Mouse (Mus musculus): ENCODE data around the gene Cbln4. TPM values are rescaled to one million over a fixed set of nuclear protein-coding genes. Genes with fewer than 3 reads are reported as not detected.

Gene Cbln4
- total RNA-seq (2017), result not detected in 2 replicates

DNA sequence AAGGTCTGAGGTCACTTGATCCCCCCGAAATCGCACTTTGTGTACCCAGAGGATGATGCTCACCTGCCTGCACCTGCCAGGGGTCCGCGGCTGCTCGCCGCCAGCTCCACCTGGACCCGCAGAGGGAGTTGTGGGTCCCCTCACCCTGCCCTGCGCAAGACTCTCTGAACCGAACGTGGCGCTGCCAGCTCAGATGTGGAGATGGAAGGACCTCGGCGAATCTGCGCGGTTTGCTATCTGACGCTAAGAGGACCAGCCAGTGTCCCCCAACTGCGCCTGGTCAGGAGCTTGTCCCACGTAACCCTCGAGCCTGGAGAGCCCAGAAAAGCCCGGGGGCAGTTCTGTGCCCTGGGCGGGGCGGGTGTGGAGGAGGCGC is at the start of gene Cbln4:
Gene Cbln4 (minus strand): TSS at position 232 of the 376 bp plus-strand sequence.
- no peak for ATAC-seq (ENCODE audit: extremely low read depth, insufficient number of reproducible peaks, low FRiP score, poor library complexity, severe bottlenecking)

GRCm38 (mm10) chr2:172078596-172078995 is 35.3 kb upstream of the Cbln4 start:
- no peak for ATAC-seq (ENCODE audit: extremely low read depth, insufficient number of reproducible peaks, low FRiP score, poor library complexity, severe bottlenecking)

DNA sequence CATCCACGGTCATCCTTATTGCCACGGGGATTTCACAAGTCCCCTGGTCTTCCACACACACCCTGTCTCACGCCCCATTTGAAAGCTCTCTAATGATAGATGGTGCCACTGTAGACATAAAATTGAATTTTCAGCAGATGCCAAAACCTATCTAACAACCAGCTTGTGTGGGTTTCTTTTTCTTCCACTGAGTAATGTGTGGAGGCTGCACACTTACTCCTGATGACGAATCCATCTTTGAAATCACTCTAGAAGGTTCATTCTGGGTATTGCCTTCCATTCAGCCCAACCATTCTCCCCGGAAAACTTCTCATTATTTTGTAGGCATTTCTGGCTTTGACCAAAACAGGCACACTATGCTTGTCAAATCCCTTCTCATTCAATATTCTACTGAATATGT is 33.0 kb upstream of the Cbln4 start:
- no peak for ATAC-seq (ENCODE audit: extremely low read depth, insufficient number of reproducible peaks, low FRiP score, poor library complexity, severe bottlenecking)

GRCm38 (mm10) chr2:172062876-172063275 is 19.6 kb upstream of the Cbln4 start:
- ATAC-seq (ENCODE audit: extremely low read depth, insufficient number of reproducible peaks, low FRiP score, poor library complexity, severe bottlenecking), result no peak

GRCm38 (mm10) chr2:172059747-172060146 is 16.5 kb upstream of the Cbln4 start:
- ATAC-seq (ENCODE audit: extremely low read depth, insufficient number of reproducible peaks, low FRiP score, poor library complexity, severe bottlenecking), result no peak

GRCm38 (mm10) chr2:172058936-172059665 is 15.8 kb upstream of the Cbln4 start:
- ATAC-seq (ENCODE audit: extremely low read depth, insufficient number of reproducible peaks, low FRiP score, poor library complexity, severe bottlenecking), result no peak

GRCm38 (mm10) chr2:172046002-172046401 is 2.7 kb upstream of the Cbln4 start:
- no peak for ATAC-seq (ENCODE audit: extremely low read depth, insufficient number of reproducible peaks, low FRiP score, poor library complexity, severe bottlenecking)

DNA sequence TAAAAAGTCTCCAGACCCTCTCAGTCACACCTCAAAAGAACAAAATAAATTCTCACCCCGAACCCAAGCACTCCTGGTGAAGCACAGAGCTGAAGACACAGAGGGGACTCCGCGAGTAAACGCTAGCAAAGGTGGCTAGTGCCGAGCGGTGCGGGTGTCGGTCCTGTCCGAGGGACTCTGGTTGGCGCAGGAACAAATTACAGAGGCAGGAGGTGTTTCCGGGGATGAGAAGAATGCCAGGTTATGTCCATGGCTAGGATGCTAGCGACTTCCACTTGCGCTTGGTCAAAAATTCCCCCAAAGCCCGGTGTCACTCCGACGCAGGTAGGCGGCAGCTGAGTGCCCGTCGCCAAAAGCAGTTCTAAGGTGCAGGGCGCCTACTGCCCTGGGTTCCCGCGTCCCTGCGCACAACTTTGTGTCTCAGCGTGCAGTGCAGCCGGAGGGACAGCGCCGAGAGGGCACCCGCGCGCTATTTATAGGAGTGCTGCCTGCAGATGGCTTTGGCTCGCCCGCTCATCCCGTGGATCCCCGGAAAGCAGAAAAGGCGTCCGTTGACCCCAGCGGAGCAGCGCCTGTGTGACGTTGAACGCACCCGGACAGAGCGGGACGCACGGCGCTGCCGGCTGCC is 545 bp downstream of the Cbln4 start:
- no peak for ATAC-seq (ENCODE audit: extremely low read depth, insufficient number of reproducible peaks, low FRiP score, poor library complexity, severe bottlenecking)

GRCm38 (mm10) chr2:172042125-172042524 is 1.1 kb downstream of the Cbln4 start:
- no peak for ATAC-seq (ENCODE audit: extremely low read depth, insufficient number of reproducible peaks, low FRiP score, poor library complexity, severe bottlenecking)

- ATAC-seq (ENCODE audit: extremely low read depth, insufficient number of reproducible peaks, low FRiP score, poor library complexity, severe bottlenecking), result no peak
Measured at GRCm38 (mm10) chr2:172040859-172041258, 2.4 kb downstream of the Cbln4 start.

GRCm38 (mm10) chr2:172039601-172040000 is 3.7 kb downstream of the Cbln4 start:
- ATAC-seq (ENCODE audit: extremely low read depth, insufficient number of reproducible peaks, low FRiP score, poor library complexity, severe bottlenecking), result no peak

- no peak for ATAC-seq (ENCODE audit: extremely low read depth, insufficient number of reproducible peaks, low FRiP score, poor library complexity, severe bottlenecking)
Measured at GRCm38 (mm10) chr2:172034281-172034680, 9.0 kb downstream of the Cbln4 start.

DNA sequence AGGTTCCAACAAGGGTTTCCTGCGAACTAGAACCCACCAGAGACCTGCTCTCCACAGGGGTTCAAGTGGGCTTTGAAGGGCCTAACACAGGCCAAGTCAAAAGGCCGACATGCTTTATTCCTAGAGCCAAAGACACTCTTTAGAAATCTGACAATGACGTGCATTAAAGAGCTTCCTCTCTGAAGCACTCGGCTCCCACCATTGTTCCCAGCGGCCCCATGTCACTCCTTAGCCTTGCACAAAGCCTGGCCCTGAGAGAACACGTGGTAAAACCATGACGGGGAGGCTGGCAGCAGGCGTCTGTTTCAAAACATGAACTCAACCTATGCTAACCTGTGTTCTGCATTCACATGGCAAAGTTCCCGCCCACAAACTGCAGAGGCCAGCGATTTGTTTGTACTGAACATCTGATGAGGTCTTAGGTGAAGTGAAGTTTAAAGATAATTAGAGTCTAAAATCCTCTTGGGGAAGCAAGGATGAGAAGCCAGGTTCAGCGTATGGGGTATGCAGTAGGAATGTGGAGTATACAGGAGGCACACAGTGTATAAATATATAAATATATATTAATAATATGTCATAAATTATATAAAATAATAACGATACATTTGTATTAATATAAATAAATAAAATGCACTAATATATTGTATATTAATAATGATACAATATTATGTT is 17.7 kb downstream of the Cbln4 start:
- no peak for ATAC-seq (ENCODE audit: extremely low read depth, insufficient number of reproducible peaks, low FRiP score, poor library complexity, severe bottlenecking)

DNA sequence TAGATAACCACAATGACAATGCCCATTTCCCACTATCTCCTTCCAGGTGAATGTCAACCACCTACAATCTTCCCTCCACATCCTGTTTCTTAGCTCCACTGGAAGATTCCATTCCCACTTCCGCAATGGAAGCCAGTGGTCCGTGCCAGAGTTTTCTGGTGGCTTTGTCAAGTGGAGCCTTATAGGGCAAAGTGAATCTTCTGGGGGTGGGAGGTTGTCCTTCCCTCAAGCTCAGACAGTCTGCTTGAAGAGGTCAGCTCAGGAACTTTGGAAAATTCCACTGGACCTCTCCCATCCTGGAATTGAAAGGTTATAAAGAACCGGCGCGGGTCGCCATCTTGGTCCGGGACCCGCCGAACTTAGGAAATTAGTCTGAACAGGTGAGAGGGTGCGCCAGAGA is 36.5 kb downstream of the Cbln4 start:
- ATAC-seq (ENCODE audit: extremely low read depth, insufficient number of reproducible peaks, low FRiP score, poor library complexity, severe bottlenecking), result no peak

- ATAC-seq (ENCODE audit: extremely low read depth, insufficient number of reproducible peaks, low FRiP score, poor library complexity, severe bottlenecking), result no peak
Measured at GRCm38 (mm10) chr2:172005970-172006369, 37.3 kb downstream of the Cbln4 start.

- no peak for ATAC-seq (ENCODE audit: extremely low read depth, insufficient number of reproducible peaks, low FRiP score, poor library complexity, severe bottlenecking)
Measured at GRCm38 (mm10) chr2:172004029-172004984, 39.0 kb downstream of the Cbln4 start.

DNA sequence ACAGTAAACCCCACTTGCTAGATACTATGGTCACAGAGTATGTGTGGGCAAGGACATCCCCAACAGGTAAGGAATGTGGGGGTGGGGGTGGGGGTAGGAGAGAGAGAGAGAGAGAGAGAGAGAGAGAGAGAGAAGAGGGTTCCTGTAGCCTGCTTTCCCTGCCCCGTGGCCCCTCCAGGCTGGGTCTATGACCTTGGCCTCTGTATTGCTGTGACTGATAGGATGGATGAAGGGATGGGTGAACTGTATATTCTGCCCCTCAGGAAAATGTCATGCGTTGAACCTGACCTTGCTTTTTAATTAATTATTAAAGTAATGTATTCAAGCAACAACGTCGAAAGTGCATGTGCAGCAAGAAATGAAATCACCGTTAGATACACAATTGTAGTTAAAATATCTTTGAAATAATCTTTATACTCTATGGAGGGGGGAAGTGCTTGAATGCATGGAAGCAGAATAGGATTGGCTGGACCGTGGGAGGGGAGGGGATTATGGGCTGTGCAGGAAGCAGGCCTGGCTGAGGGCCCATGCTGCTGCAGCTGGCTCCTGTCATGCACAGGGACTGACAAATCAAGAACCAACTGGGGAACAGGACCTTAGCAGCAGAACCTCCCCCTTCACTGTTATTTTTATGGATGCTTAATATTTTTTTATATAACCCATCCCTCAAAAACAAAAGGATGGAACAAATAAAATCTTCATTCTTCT is 46.1 kb downstream of the Cbln4 start:
- no peak for ATAC-seq (ENCODE audit: extremely low read depth, insufficient number of reproducible peaks, low FRiP score, poor library complexity, severe bottlenecking)

DNA sequence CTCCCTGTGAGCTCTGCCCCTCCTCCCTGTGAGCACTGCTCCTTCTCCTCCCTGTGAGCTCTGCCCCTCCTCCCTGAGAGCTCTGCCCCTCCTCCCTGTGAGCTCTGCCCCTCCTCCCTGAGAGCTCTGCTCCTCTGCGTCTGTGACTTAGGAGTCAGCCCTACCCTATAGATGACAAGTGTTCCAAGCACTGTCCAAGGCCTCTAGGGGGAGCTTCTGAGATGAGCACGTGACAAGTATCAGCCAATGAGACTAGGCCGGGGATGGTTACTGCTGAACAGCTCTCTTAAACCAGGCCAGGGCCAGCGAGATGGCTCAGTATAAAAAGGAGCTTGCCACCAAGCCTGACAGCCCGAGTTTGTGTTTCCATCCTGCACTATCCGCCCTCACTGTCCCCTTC is 48.4 kb downstream of the Cbln4 start:
- ATAC-seq (ENCODE audit: extremely low read depth, insufficient number of reproducible peaks, low FRiP score, poor library complexity, severe bottlenecking), result no peak

DNA sequence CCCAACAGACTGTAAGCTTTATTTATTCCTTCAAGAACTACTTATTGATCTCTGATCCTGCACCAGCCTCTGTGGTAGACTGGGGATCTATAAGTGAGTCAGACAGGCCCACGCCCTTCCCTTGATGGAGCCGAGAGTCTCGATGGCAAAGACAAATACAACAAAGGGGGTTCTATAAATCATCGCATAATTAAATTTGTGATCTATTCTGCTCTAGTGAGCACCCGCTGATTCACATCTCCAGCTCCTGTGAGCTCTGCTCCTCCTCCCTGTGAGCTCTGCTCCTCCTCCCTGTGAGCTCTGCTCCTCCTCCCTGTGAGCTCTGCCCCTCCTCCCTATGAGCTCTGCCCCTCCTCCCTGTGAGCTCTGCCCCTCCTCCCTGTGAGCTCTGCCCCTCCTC is 49.0 kb downstream of the Cbln4 start:
- no peak for ATAC-seq (ENCODE audit: extremely low read depth, insufficient number of reproducible peaks, low FRiP score, poor library complexity, severe bottlenecking)

All from neutrophil, adult 5-6 weeks (primary cell).